Mouse (Mus musculus) olfactory bulb, adult 2 months (tissue): Measurements from ENCODE around the gene Gna15. TPM values are rescaled to one million over a fixed set of nuclear protein-coding genes. Genes with fewer than 3 reads are reported as not detected.
A peak's percentile ranks its signal among the peaks of the same experiment; 100 is the strongest.

Experiments used
- H3K27ac ChIP-seq: fragments of 200-500 bp; 2 replicates; pipeline ENCODE4 v1.5.1; 2012; ENCODE audit warnings: low read depth, low read length; ENCODE audit not compliant: insufficient read depth
- H3K4me1 ChIP-seq: fragments of 200-500 bp; 2 replicates; pipeline ENCODE4 v1.6.1; 2012; ENCODE audit warnings: low read length; ENCODE audit not compliant: control insufficient read depth, insufficient read depth
- H3K4me3 ChIP-seq: fragments of 200-500 bp; 2 replicates; pipeline ENCODE4 v1.5.1; 2012; ENCODE audit warnings: mild to moderate bottlenecking, low read depth, low read length, moderate library complexity; ENCODE audit not compliant: insufficient read depth
- CTCF ChIP-seq: fragments of 200-500 bp; IDR thresholded peaks from 2 replicates; pipeline ENCODE4 v1.5.1; 2012; ENCODE audit warnings: low read depth, mild to moderate bottlenecking, low read length, moderate library complexity; ENCODE audit not compliant: insufficient read depth
- POLR2A ChIP-seq: fragments of 200-500 bp; IDR thresholded peaks from 2 replicates; pipeline ENCODE4 v1.6.1; 2012; ENCODE audit warnings: mild to moderate bottlenecking, low read depth, low read length, moderate library complexity; ENCODE audit not compliant: insufficient read depth
- WGBS: fragments of 180-500 bp; shearing (Covaris S2); methylation state at CpG from one replicate; pipeline ENCODE4 v1.1.7; 2018; 5-methylcytosine and 5-hydroxymethylcytosine counted together
- polyA plus RNA-seq: library from polyadenylated mRNA; stranded (reverse); fragments of >200 nt; gene quantifications from 2 replicates; pipeline ENCODE4 v1.2.4, GENCODE M21; 2012; ENCODE audit warnings: low replicate concordance; ENCODE audit not compliant: missing spikeins, insufficient read depth, insufficient read length

The Gna15 gene
- not detected in 2 replicates for polyA plus RNA-seq

DNA sequence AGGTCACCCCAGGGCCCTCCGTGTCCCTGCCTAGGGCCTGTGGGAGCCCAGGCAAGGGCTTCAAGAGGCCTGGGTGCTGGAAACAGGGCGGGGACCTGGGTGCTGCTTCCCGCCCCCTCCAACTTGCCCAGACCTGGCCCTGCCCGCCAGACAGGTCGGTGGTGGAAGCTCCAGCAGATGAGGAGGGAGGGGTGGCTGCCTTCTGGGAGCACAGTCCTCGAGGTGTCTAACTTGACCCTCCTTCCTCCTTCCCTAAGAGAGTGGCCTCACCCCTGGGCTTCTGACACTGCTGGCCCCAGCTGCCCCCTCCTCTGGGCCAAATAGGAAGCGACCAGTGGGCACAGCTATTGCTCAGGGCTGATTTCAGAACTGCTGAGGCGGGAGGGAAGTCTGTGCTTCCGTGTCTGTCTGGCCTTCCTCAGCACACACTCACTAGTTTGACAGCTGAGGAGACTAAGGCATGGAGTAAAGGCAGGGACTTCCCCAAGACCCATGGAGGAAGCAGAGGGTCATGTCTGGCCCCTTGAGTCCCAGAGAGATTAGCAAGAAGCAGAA, at the start of gene Gna15:
Gene Gna15 (minus strand): TSS at position 175 of the 555 bp plus-strand sequence.
- 48% methylated on average over 9 of the region's 9 CpGs for WGBS
- Histone ChIP-seq H3K4me3 (no peak within 1 kb of the TSS), H3K4me1 (no peaks in the 10 kb centered on the region), H3K27ac (no peak within 1 kb of the TSS)
- TF ChIP-seq CTCF (no peak), POLR2A (no peak)

DNA sequence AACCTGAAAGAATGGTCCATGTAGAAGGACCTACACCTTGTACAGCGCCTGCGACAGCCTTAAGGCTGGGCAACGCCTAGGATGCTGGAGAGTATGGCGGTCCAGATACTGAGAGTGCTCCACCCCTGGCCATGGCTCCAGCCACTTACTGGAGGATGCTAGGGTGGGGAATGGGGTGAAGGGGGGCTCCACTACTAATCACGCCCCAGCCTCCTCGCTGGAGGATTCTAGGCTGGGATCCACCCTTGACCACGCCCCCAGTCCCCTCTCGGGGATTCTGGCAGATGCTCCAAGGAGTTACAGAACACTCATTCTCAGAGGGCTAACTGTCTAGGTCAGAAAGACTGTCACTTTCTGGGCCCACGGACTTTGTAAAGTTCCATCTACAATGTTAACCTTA, 49.0 kb upstream of the Gna15 start:
- peaks cover 67% of the 10 kb centered on the region for H3K4me1 ChIP-seq
- no peak for TF ChIP-seq POLR2A
- no peak for TF ChIP-seq CTCF
- 36% methylated on average over 9 of the region's 9 CpGs for WGBS
- H3K27ac ChIP-seq = no peak overlapping the region
- H3K4me3 ChIP-seq = no peak overlapping the region

DNA sequence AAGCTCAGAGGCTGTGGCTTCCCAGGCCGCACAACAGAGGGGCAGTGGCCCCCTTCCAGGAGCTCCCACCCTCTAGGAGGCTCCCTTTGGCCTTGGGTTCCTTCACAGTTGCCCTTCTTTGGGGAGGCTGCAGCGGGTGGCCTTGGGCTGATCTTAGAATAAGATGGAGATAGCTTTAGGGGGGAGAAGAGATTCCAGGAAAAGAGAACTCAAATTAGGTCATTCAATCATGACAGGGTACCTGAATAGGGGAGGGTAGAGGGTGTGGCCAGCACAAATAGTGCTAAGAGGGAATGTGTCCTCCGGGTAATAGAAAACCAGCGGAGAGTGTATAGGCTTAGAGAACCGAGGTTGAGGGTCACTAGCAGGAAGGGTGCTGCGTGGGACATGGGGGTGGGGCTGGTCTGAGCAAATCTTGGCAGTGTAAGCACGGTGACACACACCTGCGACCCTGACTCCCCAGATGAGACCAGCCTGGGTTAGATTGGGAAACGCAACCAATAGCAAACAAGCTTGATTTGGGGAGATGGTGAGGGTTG, 48.2 kb upstream of the Gna15 start:
- 23% methylated on average over 9 of the region's 9 CpGs for WGBS
- TF ChIP-seq CTCF (no peak), POLR2A (no peak)
- Histone ChIP-seq H3K4me1 (peaks cover 63% of the 10 kb centered on the region), H3K4me3 (peak overlapping the region; percentile 20; the same call in 1 of the 2 replicates), H3K27ac (no peak overlapping the region)

DNA sequence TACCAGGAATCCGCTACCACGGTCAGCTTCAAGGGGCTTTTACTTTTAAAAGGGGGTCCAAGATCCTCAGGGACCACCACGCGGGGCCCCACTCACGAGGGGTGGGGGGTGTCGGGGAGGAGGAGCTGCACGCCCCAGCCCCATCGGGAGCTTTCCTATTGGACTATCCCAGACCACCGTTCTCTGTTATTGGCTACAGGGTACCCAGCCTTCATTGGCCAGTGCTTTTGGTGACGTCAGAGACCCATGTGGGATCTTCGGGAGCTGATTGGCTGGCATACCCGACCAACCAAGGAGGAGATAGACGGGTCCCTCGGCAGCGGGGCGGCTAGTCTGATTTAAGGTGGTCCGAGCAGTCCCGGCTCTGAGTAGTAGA, 47.5 kb upstream of the Gna15 start:
- TF ChIP-seq POLR2A (no peak), CTCF (0 out of 2 replicates have a peak, but pooled peaks have one; percentile 8)
- H3K4me3 ChIP-seq = peak overlapping the region; percentile 53
- H3K27ac ChIP-seq = peak overlapping the region; percentile 27; the same call in 1 of the 2 replicates
- H3K4me1 ChIP-seq = peaks cover 59% of the 10 kb centered on the region
- WGBS = under 1% methylated on average over 18 of the region's 18 CpGs

DNA sequence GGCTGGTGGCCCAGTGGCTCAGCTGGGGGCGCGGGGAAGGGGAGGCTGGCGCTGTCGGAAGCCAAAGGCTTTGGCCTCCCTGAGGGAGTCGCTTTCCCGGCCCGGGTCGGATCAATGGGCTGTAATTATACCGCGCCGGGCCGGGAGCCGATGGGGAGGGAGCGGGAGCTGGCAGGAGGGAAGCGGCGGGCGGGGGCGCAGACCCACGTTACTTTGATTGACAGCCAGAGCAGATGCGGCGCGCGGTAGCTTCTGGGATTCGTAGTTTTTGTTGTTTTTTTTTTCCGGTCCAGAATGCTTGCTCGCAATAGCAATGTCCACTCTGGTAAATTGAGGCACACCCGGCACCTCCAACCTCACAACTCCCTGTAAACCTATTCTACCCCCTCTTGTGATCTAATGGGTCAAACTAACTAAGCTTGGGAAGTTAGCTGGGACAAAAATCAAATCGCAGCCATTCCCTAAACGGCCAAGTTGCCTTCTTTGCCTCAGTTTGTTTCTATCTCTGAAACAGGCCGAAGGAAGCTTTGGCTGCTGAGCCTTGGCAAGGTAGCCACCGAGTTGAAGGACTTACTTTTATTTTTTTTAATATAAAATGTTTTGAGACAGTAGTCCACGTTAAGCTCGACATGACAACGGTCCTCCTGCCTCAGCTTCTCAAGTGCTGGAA, 46.9 kb upstream of the Gna15 start:
- TF ChIP-seq CTCF = no peak
- TF ChIP-seq POLR2A = no peak
- Histone ChIP-seq H3K4me1 (peaks cover 55% of the 10 kb centered on the region), H3K27ac (peak overlapping the region; percentile 27; the same call in 1 of the 2 replicates), H3K4me3 (peak overlapping the region; percentile 53)
- under 1% methylated on average over 34 of the region's 34 CpGs for WGBS

DNA sequence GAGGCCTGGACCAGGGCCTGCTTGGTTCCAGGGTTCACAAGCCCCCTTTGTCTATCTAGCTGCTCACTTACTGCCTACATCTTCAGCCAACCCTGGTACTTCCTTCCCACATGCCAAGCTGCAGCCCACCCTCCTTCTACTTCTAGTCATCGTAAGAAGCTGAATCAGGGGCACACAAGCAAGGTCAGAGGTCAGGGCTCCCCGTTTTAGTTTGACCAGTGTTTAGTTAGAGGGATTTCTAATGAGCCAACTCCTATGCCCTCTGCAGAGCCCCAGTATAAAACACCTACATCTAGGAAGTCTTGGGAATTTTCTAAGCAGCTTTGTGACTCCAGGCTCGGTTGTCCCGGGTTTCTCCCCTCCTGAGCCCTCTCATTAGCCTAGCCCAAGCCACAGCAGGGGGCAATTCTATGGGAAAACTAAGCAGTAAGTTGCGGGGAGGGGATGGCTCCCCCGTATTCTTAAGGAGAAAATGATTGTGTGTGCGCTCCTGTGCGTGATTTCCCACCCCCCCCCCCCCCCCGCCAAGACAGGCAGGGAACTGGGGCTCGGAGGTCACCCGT, 46.3 kb upstream of the Gna15 start:
- TF ChIP-seq CTCF (no peak), POLR2A (no peak)
- peaks cover 50% of the 10 kb centered on the region for H3K4me1 ChIP-seq
- 4% methylated on average over 11 of the region's 11 CpGs for WGBS
- H3K4me3 ChIP-seq = peak overlapping the region; percentile 53
- peak overlapping the region; percentile 12; the same call in 1 of the 2 replicates for H3K27ac ChIP-seq

DNA sequence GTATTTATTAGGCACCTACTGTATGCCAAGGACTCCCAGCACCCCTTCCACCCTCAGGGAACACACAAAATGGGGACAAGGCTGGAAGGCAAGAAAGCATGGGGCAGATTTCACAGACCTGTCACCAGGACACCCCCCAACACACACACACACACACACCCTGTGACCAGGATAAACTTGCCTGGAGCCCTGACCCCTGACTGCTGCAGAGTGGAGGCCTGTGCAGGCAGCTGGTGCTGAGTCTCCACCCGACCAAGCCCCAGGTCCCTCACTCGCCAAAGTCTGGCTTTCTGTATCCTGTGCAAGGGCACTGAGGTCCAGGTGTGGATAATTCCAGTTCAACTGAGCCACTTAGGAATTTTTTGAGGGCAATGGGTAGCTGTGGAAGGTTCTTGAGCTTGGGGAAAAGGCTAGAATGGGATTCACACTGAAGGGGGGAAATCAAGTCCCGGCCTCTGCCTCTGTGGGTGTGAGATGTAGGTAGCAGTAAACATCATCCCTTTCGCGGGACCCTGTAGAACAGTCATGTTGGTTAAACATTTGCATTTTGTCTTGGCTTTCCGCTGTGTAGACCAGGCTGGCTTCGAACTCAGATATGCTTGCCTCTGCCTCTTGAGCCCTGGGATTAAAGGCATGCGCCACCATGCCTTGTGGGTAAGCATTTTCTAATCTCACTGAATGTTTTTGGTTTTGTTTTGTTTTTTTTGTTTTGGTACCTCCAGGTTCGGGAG, 45.6 kb upstream of the Gna15 start:
- H3K4me3 ChIP-seq = no peak overlapping the region
- 73% methylated on average over 9 of the region's 9 CpGs for WGBS
- H3K27ac ChIP-seq = peak overlapping the region; percentile 12; the same call in 1 of the 2 replicates
- peaks cover 53% of the 10 kb centered on the region for H3K4me1 ChIP-seq
- TF ChIP-seq POLR2A = no peak
- no peak for TF ChIP-seq CTCF

DNA sequence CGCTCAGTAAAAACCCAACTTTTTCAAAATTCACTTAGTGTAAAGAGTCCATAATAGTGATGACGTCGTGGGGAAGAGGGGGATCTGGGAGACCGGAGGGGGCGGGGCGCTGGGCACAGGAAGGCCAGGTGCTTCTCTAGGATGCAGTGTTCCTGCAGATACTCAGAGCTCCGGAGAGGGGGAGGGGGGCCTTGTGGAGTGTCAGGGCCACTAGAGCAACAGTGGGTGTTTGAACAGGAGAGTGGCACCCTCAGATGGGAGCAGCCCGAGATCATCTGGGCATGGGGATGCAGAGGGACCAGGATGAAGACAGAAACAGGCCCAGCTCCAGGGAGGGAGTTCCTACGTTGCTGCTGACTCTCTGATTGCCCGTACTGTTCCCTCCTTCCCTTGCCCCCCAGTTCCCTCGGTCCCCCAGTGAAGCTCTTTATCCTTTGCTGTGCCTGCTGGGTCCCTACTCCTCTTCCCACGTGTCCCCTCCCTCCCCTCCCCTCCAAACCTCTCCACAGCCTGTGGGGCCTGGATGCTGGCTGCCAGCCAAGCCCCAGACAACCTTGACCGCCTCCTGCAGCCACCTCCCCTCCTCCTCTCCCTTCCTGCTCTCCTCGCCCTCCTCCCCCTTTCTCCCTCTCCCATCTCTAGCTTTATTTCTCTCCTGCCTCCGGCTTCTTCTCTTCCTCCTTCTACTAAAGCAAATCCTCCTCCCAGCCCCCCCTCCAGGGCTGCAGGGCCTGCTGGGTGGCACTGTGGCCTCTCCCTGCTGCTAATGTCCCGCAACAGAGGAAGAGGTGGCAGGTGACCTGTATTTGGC, 44.6 kb upstream of the Gna15 start:
- Histone ChIP-seq H3K4me1 (peaks cover 57% of the 10 kb centered on the region), H3K4me3 (no peak overlapping the region), H3K27ac (no peak overlapping the region)
- TF ChIP-seq CTCF = no peak
- TF ChIP-seq POLR2A = no peak
- 27% methylated on average over 16 of the region's 16 CpGs for WGBS
